Mouse (Mus musculus) heart, postnatal 0 days (tissue): ENCODE results near the gene Aldh18a1.

ENCODE experiments used
- CTCF ChIP-seq: IDR thresholded peaks from 2 replicates; pipeline ENCODE4 v1.5.1; 2016; ENCODE audit warnings: antibody characterized with exemption, control low read depth, low read depth
- EP300 ChIP-seq: IDR thresholded peaks from 2 replicates; pipeline ENCODE4 v1.6.1; 2016; ENCODE audit warnings: antibody characterized with exemption, low read depth

DNA sequence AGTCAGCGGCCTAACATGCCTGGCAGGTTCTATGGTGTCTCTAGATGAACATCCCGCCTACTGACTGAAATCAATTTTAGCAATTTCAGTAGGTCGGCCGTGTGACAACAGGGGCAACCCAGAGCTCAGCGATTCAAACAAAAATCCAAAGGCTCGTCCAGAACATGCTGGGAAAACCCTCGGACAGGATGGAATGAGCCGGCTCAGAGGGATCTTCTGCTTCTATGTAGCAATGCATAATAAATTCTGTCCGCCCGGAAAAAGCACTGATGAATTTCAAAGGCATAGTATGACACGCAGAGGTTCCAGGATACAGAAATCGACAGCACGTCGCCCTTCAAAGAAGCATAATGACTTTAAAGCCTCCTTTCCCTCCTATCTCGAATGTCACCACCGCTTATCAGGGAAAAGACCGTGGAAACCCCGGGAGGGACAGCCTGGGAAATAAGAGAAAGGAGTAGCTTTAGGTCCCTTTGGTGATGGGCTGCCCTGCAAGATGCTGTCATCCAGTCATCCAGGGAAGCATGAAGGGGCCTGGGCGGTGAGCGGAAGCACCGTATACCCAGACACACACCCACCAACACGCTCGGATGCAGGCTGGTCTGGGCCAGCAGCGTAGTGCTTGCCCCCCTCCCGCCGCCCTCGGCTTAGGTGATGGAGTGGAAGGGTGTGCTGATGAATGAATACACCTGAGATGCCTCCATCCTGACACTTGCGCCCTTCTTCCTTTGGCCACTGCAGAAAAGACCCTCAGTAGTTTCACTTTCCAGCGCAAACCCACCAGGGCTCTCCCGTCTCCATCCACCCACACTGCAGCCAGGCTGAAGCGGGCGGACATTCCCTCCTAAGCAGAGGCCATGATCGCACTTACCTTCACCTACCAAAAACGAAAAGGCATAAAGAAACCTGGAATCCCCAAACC is 75.5 kb downstream of the Aldh18a1 start:
- TF ChIP-seq CTCF: no peak
- no peak for TF ChIP-seq EP300
